Mouse (Mus musculus) spleen, postnatal 36 days (tissue): ENCODE results near the gene Slc9a8.
"Not testable (repeated sequence)": the region's sequence is repeated elsewhere in the genome, so short reads cannot be mapped to it uniquely, and the experiment has no call there.

Experiments used
- DNase-seq, 2 experiments: peaks; one replicate each; pipeline ENCODE4 v3.0.0; 2022; ENCODE audit warnings: low spot score in 2 of 2, mixed read lengths in 1 of 2

Gene Slc9a8

GRCm38 (mm10) chr2:167421330-167422149, at the start of gene Slc9a8:
Gene Slc9a8, plus strand, starts transcription at chr2:167421712.
- peak; percentile 92 to 93 for DNase-seq

DNA sequence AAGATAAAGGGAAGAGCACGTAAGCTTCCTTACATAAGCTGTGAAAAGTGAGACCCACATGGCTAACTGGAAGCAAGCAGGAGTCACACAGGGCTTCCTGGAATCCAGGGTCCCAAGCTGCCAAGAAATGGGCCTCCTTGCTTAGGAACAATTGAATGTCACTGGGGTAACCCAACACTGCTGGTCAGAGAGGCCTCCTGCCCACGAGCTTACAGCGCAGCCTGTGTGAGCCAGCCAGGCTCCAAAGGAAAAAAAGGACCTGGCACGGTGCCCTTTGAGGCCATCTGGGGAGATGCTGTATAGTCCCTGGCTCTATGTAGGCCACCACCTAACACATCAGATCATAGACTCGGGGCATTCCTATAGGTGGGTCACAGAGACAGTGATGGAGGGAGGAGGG, 48.2 kb upstream of the Slc9a8 start:
- no peak for DNase-seq

GRCm38 (mm10) chr2:167374191-167374805, 47.2 kb upstream of the Slc9a8 start:
- no peak for DNase-seq

DNA sequence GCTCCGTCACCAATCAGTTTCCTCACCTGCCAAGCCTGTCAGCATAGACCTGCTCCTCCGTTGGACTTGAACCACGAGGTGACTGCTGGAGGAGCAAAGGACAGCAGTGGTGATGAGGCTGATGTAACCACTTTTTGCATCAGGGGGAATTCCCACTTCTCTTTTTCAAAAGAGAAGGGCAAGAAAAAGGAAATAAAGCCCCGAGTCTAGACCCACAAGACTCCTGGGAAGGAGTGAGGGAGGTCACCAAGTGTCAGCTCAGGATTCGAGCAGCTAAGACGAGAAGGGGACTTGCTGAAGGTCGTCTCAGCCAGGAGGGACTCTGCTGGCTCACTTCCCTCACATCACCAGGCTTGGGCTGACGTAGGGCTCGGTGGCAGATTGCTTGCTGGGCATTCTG, 46.4 kb upstream of the Slc9a8 start:
- DNase-seq: peak; percentile 71 to 75

GRCm38 (mm10) chr2:167375688-167376087, 45.8 kb upstream of the Slc9a8 start:
- no peak for DNase-seq

GRCm38 (mm10) chr2:167376160-167376564, 45.4 kb upstream of the Slc9a8 start:
- DNase-seq: peak; percentile 43 to 53

DNA sequence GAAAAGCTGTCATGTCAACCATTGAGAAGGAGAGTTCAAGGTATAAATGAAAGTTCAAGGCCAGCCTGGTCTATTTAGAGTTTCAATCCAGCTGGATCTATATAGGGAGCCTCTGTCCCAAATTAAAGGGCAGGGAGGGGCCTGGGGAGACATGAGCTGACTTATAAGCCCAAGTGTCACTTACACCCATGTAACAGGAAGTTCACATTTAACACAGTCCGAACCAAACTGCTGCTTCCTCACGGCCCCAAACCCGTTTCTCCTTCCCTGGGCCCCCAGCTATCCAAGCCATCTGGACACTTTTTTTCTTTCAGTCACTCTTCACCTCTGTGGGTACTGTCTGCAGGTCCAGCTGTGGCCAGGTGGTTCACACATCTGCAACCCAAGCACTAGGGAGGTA, 43.8 kb upstream of the Slc9a8 start:
- DNase-seq: no peak

DNA sequence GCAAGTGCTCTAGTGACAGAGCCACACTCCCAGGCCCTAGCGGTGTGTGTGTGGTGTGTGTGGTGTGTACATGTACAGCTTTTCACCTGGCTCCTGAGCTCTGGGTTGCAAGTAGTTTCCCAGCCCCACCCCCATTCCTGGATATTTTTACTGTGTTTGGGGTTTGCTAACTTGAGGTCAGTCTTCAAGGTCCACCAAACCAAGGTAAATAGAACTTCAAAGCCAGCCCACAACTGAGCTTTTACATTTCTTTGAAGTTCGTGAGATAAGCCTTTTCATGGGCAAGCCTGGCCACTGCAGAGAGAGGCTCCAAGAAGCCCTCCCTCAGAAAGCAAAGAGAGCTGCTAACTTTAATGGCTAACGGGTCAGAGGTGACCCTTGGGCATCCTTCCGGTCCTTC, 42.5 kb upstream of the Slc9a8 start:
- DNase-seq: no peak

DNA sequence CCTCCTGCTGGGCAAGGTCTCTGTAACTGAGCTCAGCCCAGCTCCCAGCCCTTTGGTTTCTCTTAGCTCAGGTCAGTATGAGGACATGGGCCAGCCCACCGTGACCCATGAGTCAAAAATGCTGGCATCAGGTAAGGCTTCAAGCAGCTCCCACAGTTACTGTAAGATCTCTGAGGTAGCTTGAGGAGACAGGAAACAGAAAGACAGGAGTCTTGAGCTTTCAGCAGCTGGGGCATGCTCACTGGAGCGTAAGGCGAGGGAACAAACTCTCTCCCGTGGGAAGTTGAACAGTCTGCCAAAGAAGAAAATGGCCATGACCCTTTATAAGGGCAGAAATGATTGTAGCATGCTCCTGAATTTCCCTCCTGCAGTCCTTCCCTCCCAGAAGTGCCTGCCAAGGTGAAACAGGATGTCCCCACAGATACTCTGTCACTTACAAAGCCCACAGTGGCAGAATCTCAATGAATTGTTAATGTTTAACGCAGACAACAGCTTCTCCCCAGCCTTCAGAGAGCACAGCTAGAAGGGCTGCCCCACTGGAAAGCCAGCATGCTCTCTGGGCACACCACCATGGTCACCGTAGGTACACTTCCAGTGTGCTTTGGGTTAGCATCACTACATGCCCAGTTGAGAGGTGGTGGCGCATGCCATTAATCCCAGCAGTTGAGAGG, 40.8 kb upstream of the Slc9a8 start:
- DNase-seq: no peak

DNA sequence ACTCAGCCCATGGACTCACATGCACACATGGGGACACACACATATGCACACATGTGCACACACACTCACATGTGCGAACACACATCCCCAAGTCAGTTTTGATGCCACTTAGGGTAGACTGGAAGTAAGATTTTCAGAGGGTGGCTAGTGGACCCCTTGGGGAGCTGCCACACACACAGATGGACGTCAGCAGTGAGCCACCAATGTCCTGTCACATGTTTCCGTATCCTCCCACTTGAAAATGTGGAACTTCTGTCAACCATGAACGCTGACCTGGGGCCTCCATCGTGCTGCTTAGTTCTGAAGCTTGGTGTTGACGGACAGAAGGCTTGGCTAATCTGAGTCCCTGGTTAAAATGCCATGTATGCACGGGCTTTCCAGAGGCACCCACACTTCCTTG, 39.9 kb upstream of the Slc9a8 start:
- peak; percentile 77 to 79 for DNase-seq

GRCm38 (mm10) chr2:167382389-167382788, 39.1 kb upstream of the Slc9a8 start:
- no peak for DNase-seq

DNA sequence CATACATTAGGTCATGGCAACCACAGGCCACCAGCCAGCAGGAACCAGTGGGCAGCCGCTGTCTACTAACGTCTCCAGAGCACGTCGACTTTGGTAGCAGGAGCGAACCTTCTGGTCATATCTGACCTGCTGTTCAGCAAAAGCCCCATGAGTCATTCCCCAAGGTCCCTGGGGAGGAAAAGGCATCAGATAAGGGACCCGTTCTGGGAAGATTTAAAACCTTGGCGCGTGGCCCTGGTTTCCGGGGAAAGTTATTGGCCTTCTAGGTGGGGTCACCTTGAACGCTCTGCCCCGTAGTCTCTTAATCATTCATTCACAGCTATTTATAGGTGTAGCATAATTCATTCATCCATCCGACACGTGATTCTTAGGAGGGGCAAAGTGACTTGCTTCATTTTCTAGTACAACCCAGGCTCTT, 37.8 kb upstream of the Slc9a8 start:
- DNase-seq: no peak

- DNase-seq: no peak
Observed at GRCm38 (mm10) chr2:167386456-167386855, 35.1 kb upstream of the Slc9a8 start.

GRCm38 (mm10) chr2:167386998-167387397, 34.5 kb upstream of the Slc9a8 start:
- no peak for DNase-seq

DNA sequence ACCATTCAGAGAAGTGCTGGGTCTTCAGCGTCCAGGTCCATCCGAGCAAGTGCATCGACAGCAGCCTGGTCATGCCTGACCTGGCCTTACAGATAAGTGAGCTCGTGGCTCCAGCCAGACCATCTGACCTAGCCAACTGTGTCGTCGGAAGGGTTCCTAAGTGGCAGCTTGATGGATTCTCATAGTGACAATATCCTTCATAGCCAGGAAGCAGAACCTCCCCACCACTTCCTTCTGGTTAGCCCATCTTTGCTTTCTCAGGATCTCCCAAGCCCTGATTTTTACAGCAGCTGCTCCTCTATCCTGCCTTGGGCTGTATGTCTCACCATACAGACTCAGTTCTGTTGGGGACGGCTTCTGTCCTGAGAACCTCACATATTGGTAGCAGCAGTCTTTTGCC, 27.1 kb upstream of the Slc9a8 start:
- no peak for DNase-seq

DNA sequence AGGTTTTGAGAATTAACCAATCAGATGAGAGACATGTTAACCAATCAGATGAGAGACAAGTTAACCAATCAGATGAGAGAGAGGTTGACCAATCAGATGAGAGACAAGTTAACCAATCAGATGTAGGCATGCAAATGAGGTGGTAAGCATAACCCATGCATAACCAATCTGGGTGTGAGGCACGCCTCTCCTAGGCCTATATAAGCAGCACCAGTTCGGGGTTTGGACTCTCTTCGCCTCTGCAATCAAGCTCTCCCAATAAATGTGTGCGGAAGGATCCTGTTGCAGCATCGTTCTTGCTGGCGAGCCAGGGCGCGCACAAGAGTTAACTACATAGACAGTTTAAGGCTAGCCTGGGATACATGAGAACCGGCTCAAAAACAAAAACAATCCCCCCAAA, 25.1 kb upstream of the Slc9a8 start:
- not testable (repeated sequence) for DNase-seq

DNA sequence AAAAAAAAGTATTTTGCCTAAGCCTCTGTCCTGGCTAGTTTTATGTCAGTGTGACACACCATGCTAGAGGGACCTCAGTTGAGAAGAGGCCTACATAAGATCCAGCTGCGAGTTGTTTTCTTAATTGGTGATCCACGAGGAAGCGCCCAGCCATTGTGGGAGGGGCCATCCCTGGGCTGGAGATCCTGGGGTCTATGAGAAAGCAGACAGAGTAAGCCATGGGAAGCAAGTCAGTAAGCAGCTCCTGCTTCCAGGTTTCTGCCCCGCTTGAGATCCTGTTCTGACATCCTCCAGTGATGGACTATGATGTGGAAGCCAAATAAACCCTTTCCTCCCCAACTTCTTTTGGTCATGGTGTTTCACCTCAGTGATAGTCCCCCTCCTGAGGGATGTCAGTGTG, 22.5 kb upstream of the Slc9a8 start:
- DNase-seq: no peak

GRCm38 (mm10) chr2:167399646-167400045, 21.9 kb upstream of the Slc9a8 start:
- DNase-seq: no peak

GRCm38 (mm10) chr2:167403085-167403484, 18.4 kb upstream of the Slc9a8 start:
- no peak for DNase-seq

DNA sequence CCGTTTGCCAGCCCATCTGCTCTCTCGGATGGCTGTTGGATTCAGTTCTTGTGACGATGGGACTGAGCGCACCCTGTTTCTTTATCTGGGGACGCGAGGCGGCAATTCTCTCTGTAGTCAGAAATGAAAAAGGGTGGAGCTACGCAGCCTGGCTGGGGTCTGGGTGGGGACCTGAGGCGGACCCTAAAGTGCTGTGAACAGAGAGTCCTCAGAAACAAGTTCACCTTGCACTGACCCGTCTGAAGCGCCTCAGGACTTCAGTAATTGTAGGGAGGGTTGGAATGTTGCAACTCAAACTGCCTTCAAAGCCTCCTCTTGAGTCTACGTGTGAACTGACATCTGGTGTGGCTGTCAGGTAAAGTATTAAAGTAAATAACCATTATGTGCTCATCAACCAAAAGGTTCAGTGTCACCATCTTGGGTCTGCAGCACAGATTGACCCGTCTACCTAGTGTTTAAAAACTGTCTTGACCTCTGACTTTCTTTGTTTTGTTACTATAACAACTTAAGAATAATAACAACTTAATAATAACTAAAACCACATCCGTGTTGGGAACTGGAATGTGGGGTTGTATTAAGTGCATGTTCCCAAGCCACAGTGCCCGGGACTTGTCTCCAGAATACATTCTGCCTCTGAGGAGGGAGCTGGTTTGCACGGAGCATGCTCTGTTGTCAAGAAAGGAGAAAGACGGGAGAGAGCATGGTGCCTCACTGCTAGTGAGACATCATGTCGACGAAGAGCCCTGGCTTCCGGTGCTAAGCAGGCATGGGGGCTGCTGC, 16.2 kb upstream of the Slc9a8 start:
- DNase-seq: no peak

GRCm38 (mm10) chr2:167407296-167407929, 14.1 kb upstream of the Slc9a8 start:
- DNase-seq: no peak

DNA sequence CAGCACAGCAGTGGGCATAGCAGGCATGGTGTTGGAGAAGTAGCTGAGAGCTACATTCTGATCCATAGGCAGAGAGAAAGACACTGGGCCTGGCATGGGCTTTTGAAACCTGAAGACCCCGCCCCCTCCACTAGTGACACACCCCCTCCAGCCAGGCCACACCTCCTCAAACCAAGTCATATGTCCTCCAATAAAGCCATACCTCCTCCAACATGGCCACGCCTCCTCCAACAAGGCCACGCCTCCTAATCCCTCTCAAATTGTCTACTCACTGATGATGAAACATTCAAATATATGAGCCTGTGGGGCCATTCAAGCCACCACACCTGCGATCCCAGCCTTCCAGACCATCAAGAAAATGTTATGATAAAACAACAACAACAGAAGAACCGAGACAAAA, 7.1 kb upstream of the Slc9a8 start:
- DNase-seq: no peak
